Mouse (Mus musculus) hematopoietic stem cell, adult 5-6 weeks (primary cell): ENCODE measurements around the gene Slc25a18. TPM values are rescaled to one million over a fixed set of nuclear protein-coding genes. Genes with fewer than 3 reads are reported as not detected.
"Not testable (repeated sequence)": the region's sequence is repeated elsewhere in the genome, so short reads cannot be mapped to it uniquely, and the experiment has no call there.

Experiments used
- ATAC-seq, 2 experiments: fragments of 125-278 bp in 1 of 2; replicated peaks in 1 of 2; 2 replicates each; pipeline ENCODE4 v1.8.0; 2016 to 2017; ENCODE audit warnings: inconsistent platforms in 2 of 2, mild to moderate bottlenecking in 2 of 2, moderate number of reproducible peaks in 2 of 2, low read depth in 1 of 2, moderate TSS enrichment in 1 of 2; ENCODE audit not compliant: low FRiP score in 2 of 2, poor library complexity in 2 of 2, severe bottlenecking in 2 of 2, insufficient read depth in 1 of 2, low TSS enrichment in 1 of 2
- total RNA-seq: library from RNA; stranded (forward); fragments of 172-1452, 232-1000 nt; gene quantifications from 2 replicates; pipeline ENCODE4 v1.2.3, GENCODE M21; 2017

Slc25a18 gene
- total RNA-seq, 1 experiment from 2014 or later, result not detected

DNA sequence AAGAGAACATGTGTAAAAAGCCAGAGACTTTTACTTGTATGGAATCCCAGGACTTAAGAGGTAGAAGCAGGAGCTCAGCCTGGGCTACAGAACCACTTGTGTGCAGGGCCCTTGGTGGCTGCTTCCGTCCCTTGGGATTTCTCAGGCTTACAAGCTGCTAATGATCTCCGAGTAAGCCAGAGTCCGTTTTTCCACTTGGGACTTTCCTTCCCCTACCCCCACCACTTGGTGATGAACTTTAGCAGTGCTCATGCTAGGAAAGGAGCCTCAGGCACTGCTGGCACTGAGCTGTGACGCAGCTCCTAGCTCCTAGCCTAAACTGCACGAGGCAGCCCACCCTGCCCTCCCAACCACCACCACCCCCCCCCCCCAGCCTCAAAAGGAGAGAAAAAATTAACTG, 17.3 kb downstream of the Slc25a18 start:
- no peak for ATAC-seq

DNA sequence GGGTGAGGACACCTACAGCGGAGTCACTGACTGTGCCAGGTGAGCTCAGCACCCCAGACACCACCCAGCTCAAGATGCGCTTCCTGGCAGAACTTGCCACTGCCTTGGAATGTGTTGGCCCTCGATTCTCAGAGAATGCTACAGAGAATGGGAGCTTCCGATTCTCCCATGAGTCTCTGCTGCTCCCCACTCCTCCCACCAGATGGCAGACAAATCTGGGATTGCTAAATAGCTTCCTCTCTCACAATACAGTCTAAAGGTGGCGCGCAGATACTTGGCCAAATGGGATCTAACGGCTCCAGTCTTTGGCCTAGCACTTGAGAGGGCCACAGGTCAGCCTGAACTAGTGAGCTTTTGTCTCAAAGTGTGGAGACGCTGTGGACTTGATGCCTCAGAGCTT, 19.6 kb downstream of the Slc25a18 start:
- ATAC-seq, result no peak

DNA sequence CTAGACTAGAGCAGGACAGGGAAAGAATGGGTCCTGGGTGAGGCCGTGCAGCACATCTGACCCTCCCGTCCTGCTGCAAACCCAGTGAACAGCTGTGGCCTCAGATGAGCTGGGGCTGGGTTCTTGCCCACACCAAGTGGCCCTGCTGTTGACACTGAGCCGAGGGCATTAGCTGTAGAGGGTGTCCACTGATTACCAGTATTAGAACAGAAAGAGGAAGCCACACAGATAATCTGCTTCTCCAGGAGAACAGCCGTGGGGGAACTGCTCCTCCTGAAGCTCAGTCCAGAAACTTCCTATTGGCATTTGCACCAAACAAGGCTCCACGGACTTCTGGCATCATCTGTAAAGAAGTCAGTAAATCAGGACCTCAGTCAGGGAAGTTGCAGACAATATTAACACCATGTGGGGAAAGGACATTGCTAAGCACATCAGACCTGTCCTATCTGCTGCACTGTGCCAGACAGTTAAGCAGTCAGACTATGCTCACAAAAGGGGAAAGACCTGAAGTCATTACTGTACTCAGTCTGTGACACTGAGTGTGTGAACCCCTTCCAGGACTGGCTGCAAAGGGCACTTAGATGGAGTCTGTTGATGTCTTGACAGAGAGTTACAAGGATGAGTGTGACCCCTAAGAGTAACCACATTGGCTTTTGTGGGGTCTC, 22.2 kb downstream of the Slc25a18 start:
- no peak for ATAC-seq

DNA sequence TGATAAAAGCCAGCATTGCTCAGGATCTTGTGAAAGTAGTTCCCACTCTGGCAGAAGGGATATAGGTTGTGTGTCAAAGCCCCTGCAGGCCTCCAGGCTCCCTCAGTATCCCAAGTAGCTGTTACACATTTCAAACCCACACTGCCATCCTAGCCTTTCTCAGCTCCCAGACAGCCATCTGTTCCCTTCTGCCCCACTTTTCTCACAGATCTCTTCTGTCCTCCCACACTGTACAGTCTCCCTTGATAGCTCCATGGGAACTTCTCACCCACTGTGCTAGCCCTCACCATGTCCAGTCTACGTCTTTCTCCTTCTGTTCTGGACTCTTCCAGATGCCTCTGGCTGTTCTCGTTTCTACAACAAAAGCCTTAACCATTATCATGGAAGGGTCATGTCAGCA, 22.7 kb downstream of the Slc25a18 start:
- ATAC-seq, result no peak

DNA sequence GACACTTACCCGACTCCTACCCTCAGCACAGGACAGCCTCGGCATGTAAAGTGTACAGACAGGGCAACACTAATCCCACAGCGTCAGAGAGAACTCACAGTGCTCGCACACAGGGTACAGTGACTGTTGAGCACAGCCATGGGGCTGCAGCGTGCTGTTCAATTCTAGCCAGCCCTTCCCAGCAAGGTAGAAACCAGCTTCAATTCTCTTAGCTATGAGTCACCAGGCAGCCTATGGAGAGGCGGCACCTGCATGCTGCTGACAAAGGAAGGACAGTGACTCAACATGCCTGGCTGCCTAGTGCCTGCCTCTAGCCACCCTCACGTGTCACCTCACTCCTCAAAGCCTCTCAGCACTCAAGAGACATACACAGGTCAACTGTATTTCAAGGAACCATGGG, 24.6 kb downstream of the Slc25a18 start:
- no peak for ATAC-seq

DNA sequence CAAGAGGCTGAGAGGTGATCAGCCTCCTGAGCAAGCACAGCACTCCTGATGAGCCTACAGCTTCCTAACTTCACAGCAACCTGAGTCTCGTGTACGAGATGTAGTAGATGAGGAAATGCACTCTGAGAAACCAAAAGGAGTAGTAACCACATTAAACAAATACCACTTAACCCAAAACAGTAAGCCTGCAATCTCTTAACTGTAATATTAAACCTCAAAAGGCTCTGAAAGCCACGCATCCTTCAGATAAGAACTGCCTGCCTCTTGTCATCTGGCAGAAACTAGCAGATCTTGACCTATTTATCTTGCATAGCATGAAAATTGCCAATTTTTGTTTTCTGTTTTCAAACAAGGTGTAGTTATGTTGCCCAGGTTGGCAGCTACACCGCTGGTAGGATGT, 25.5 kb downstream of the Slc25a18 start:
- ATAC-seq, result no peak

DNA sequence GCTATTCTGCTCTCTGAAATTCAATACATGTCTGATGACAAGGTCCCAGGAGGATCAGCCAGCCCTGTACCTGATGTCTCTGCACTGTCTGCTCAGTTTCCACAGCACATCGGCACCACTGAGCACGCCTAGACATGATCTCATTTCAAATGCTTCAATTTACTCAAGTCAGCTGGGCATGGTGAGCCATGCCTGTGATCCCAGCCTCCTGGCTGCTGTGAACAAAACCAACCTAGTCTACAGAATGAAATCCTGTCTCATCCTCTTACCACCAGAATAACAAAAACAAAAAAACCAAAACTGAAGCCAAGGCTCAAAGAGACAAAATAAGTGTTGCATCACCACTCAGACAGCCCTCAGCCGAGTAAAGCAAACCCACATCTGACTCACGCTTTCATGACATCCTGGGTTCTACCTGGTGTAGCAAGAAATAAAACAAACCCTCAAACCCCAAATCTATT, 26.2 kb downstream of the Slc25a18 start:
- no peak for ATAC-seq

DNA sequence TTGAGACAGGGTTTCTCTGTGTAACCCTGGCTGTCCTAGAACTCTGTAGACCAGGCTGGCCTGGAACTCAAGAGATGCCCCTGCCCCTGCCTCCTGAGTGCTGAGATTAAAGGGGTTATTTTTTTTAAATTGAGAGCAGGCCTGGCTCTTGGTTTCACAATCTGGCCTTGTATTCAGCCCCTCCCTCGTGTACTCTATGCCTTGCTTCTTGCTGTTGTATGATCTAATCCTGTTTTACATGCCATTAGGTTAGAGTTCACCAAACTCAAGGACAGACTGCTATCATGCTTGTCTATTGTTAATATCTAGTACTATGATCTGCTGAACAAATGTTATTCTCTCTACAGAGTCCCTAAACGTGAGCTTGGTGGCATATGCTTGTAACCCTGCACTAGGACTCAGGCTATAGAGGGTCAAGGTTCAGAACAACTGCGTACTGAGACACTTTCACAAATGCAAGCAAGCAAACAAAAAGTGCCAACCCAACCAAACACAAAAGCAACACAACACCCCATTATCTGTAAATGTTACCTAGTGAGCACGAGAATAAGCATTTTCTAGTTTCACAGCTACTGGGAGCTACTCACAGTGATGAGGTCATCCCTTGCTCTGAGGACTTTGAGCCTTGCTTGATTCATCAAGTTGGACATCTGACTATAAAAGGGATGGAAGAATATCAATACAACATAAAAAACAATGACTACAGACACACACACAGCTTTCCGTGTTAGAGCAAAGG, 33.8 kb downstream of the Slc25a18 start:
- ATAC-seq, result no peak

DNA sequence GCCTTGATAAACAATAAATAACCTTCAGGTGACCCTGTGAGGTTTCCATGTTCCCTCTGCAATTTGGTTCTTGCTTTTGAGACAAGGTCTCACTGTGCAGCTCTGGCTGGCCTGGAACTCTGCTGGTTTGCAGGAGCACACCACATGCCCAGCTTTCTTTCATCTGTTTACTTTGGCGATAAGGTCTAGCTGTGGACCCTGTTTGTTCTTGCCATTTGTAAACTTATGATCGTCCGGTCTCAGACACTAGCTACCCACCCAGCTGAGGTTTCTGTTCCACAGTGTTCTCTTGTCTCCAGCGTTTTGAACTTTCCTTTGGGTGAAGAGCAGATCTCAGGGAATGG, 34.3 kb downstream of the Slc25a18 start:
- no peak for ATAC-seq

DNA sequence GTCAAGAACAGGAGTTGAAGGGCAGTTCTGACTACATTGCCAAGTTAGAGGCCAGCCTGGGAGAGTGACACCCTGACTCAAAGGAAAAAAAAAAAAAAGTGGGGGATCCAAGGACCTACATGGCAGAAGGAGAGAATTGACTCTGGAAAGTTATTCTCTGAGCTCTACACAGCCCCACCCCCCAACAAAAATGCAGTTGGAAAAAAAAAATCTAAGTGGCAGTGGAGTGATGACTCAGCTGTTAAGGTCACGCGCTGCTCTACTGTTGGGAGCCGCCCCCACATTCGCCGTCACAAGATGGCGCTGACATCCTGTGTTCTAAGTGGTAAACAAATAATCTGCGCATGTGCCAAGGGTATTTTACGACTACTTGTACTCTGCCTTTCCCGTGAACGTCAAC, 38.6 kb downstream of the Slc25a18 start:
- ATAC-seq, result not testable (repeated sequence)

DNA sequence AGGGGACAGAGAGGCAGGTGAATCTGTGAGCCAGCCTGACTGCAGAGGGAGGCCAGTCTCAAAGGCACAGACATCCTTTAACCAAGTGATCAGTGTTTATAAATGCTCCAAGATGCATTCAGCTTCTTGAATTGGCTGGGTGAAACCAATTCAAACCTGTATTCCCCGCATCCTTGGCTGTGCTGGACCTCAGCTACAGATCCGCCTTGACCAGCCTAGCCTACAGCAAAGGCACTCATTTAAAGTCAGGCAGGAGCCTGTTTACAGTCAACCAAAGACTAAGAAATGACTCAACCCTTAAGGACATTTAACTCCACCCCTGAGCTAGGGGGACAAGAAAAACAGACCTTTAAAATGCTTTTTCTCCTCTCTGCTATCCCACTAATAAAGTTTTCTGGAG, 45.9 kb downstream of the Slc25a18 start:
- no peak for ATAC-seq

DNA sequence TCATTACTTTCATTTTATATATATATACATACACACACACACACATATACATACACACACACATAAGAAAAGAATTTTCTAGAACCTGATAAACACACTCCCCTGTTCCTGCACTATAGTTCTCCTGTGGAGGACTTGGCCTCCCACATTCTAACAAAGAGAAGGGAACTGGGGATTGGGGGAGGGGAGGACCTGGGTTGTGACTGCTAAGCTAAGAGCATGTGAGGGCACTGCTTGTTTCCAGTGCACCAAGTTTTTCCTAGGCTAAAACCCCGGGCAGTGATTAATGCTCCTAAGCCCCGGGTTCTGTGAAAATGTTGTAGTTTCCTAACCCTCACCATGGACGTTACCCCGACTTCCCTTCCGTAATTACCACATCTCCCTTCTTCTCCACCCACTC, 46.8 kb downstream of the Slc25a18 start:
- ATAC-seq, result no peak

DNA sequence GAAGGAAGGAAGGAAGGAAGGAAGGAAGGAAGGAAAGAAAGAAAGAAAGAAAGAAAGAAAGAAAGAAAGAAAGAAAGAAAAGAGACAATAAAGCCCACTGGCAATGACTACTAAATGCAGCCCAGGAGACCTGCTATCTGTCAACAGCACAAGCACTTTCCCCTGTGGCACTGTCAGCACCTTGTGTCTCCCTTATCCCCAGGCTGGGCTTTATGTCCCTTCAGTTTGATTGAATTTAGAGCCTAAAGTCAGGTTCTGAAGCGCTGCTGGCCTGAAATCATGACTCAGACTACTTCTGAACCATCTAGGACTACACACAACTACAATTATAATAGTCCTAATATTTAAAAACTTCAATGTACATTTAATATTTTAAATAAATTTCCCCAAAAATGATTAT, 47.6 kb downstream of the Slc25a18 start:
- ATAC-seq, result no peak

DNA sequence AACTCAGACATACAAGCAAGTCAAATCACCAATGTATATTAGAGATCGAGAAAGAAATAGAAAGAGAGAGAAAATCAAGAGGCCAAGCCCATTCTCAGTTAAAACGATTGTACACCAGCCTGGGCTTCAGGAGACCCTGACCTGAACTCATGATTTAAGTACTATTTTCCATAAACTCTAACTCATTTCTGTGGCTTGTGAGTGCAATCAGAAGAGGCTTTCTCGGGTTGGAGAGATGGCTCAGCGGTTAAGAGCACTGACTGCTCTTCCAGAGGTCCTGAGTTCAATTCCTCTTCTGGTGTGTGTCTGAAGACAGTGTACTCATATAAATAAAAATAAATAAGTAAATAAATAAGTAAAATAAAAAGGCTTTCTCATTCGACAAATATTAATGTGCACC, 48.3 kb downstream of the Slc25a18 start:
- ATAC-seq, result no peak

DNA sequence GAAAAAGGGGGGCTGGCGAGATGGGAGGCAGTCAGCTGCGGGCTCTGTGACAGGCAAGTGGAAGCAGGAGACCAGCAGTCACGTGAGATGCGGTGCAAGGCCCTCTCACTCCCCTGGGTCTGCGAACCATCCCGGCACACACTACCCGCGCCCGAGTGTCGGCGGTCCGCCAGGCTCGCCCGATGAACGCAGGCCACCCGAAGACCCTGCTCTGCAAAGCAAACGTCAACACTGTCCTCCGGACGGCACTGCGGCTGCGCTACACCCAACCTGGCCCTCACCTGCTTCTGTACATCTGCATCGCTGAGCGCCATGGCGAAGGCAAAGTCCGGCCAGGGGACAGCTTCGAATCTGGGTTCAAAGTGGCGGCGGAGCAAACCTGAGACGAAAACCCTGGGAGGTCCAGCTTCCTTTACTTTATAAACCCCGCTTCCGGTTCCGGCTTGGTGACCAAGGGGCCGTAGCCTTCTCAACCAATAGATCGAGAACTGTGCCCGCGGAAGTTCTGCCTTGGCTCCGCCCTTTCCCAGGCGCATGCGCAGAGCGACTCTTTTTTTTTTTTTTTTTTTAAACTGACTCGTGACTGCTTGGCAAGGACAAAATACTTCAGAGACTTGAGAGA, 49.0 kb downstream of the Slc25a18 start, which contains the start of gene Atp6v1e1:
TSS of gene Atp6v1e1 (minus strand) at position 487 of the 622 bp plus-strand sequence.
- ATAC-seq, result peak; percentile 94 to 95

DNA sequence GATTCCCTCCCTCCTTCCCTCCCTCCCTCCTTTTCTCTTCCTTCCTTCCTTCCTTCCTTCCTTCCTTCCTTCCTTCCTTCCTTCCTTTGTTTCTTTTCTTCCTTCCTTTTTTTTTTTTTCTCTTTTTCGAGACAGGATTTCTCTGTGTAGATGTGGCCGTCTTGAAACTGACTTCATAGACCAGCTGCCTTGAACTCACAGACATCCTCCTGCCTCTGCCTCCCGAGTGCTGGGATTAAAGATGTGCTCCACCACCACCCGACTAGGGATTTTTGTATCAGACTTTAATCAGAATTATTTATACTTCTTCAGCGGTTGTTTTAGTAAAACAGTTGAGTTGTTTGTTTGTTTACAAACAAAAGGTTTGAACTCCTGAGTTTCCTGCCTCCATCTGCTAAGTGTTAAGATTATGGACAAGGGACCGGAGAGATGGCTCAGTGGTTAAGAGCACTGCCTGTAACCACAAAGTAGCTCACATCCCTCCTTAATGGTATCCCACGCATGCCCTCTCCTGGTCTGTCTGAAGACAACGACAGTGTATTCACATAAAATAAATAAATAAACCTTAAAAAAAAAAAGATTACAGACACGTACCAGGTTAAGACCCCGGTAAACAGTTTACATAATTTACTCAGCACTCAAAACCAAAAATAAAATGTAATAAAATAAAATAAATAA, 49.7 kb downstream of the Slc25a18 start:
- no peak for ATAC-seq

DNA sequence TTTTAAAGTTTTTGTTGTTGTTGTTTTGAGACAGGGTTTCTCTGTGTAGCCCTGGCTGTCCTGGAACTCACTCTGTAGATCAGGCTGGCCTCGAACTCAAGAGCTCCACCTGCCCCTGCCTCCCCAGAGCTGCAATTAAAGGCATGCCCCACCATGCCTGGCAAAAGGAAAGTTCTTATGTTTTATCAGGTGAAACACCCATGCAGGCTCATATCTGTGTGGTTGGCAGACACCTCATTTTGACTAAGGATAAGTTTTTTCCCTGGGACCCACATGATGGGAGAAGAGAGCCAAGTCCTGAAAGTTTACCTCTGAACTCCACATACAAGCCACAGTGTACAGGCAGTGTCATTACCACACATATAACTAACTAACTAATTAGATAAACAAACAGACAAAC, 56.7 kb downstream of the Slc25a18 start:
- no peak for ATAC-seq
